Mouse (Mus musculus) effector memory CD4-positive, alpha-beta T cell, adult 7 months (primary cell): ENCODE results near the gene Ccdc27. TPM values are rescaled to one million over a fixed set of nuclear protein-coding genes. Genes with fewer than 3 reads are reported as not detected.

ENCODE experiments used
- polyA plus RNA-seq: library from polyadenylated mRNA; unstranded; fragments of 100-300 nt; shearing (Covaris generic); gene quantifications from one replicate; pipeline ENCODE4 v1.2.1, GENCODE M21; 2017

The Ccdc27 gene
- polyA plus RNA-seq, result not detected

GRCm38 (mm10) chr4:154042577-154042976 is at the start of gene Ccdc27:
Ccdc27 (minus strand) TSS chr4:154042677.

DNA sequence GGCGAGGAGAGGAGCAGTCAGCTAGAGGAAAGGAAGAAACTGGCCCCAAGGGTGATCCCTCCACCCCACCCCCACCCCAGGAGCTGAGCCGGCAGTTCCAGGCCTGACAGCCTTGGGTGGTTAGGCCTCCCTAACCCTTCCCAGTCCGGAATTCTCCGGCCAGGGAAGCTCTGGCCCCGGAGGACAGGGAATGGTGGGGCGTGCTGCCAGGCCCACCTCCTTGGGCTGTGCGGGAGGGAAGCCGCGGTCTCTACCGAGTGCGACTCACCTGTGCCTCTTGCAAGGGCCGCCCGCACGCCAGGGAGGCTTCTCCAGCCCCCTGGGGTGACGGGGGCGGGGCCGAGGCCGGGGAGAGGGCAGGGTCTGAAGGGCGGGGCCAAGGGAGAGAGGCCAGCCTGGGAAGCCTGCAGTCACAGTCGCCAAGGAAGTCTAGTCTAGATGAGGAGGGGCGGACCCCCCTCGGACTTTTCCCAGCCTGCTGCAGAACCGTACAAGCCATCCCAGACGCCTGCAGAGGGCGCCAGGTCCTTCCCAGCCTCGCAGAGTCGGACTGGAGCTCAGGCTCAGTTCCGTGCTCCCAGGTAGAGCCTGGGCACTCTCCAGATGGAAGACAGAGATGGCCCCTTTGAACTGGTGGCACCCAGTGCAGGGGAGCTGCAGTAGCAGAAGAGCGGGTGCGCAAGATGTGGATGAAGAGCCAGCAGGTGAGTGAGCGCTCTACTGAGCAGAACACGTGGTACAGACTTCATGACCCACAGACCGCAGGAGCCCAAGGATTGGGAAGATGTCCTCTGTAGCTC is 16.6 kb downstream of the Ccdc27 start, which contains the start of gene Smim1:
Smim1 (minus strand) TSS at position 590 of the 800 bp plus-strand sequence.

GRCm38 (mm10) chr4:154011646-154012089 is 30.8 kb downstream of the Ccdc27 start, which contains the start of gene Lrrc47:
Lrrc47 (plus strand) TSS chr4:154011731.

Other genes with a start within 250 kb of the Ccdc27 start
- 35.3 TPM for gene A430005L14Rik, start 85.4 kb downstream of the Ccdc27 start, polyA plus RNA-seq
- gene Dffb, start 67.6 kb downstream of the Ccdc27 start, polyA plus RNA-seq, result 16.0 TPM
- 10.8 TPM for gene Cep104, start 67.5 kb downstream of the Ccdc27 start, polyA plus RNA-seq
- 46.7 TPM for gene Lrrc47, start 30.9 kb downstream of the Ccdc27 start, polyA plus RNA-seq
- 0.76 TPM for gene Smim1, start 16.4 kb downstream of the Ccdc27 start, polyA plus RNA-seq
- gene Trp73, start 97.5 kb upstream of the Ccdc27 start, polyA plus RNA-seq, result 0.56 TPM
- 22.3 TPM for gene Wrap73, start 99.7 kb upstream of the Ccdc27 start, polyA plus RNA-seq
- 387 TPM for gene Tprgl, start 118.0 kb upstream of the Ccdc27 start, polyA plus RNA-seq
- gene Megf6, start 128.1 kb upstream of the Ccdc27 start, polyA plus RNA-seq, result 0.48 TPM